Mouse (Mus musculus): ENCODE results near the gene Ntng1.
"Not testable (repeated sequence)": the region's sequence is repeated elsewhere in the genome, so short reads cannot be mapped to it uniquely, and the experiment has no call there.

The Ntng1 gene

DNA sequence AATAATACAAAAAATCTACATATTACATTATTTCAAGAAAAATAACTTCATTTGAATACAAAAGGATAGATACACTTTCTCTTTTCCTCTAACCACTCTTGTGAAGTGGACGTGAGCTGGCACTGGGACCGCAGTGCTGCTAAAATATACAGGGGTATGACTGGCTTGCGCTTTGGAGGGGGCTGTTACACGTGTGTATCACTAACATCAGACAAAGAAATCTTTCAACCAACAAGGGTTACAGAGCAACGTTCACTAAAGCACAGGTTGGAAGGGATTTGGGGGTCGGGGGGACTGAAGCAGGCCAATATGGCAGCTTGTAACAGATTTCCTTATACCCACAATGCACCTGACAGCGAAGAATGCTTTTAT is 361.9 kb downstream of the Ntng1 start:
- no peak for DNase-seq (ENCODE audit: low spot score)

DNA sequence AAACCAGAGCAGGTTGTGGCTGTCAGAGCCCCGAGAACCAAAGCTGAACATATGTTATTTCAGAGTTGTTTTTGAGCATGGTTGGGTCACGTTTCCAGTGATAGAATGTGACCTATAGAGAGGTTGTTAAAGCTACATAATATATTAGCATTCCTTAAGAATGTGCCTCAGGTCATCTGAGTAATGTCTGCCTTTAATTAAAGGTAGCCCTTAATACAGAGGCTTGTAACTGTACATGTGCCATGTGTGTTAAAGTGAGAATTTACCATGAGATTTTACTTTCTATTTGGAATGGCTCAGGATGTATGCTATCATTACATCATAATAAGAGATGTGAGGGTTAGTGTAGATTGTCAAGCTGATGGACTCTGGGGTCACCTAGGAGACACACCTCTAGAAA is 368.6 kb downstream of the Ntng1 start:
- no peak for DNase-seq (ENCODE audit: low spot score)

DNA sequence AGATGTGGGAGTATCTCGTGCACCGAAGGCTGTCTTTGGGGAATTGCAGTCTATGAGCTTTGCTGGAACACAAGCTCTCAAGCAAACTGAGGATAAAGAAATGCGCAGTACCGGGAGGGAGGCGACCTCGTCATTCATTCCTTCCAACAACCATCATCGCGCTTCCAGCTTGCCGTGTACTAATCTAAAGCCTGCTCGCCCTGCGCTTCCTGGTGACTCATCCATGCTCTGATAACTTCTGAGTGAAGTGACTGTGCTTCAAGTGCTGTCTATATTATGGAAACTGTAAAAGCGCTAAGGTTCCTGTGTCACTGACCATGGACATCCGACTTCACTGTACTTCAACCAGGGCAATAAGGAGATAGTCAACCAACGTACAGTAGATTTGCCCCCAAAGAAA is 371.7 kb downstream of the Ntng1 start:
- no peak for DNase-seq (ENCODE audit: low spot score)

DNA sequence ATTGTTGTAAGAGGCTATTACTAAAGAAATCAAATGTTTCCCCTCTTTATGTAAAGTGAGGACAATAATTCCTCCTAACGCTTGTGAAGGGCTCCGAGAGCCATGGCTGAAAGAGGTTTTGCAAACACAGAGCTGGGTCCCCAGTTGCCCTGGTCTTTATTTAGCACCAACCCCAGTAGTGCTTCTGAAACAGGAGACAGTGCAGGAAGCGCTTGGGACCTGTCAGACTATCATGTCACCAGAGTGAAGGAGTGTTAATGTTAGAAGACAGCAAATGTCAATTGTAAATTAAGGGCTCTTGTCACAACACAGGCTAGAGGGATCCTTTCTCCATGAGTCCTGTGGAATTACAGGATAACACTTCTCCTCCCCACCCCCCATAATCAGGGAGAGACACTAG is 376.9 kb downstream of the Ntng1 start:
- no peak for DNase-seq (ENCODE audit: low spot score)

DNA sequence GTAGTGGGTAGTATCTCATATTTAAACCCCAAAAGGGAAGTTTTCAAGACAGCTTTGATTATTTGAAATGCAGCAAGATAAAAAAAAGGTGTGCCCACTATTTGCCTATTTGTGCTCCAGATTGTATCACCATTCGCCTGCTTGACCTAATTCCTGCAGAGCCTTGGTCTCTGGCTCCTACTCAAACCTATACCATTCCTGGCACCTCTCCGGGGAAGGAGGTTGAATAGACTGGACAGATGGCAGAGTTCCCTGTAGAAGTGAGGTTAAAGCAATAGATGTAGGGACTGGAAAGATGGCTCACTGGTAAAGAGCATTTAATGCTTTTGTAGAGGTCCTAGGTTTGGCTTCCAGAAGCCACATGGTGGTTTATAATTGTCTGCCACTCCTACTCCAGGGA is 378.2 kb downstream of the Ntng1 start:
- DNase-seq (ENCODE audit: low spot score), result no peak

DNA sequence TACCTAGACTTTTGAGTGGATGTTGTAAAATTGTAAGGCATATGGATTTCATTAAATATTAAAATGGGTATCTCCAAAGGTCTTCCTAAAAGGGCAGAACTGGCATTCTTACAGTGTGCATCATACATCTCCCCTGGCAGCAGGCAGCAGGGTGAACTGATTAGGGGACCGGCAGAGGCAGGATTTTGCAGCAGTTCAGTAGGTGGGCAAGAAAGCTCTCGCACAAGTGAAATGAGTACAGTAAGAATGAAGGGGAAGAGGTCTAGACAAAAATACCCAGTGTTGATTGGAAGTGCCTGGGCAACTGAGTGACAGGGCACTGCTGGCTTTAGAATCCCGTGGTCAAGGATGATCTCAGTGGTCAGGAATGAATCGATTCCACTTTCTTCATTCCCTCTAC is 378.7 kb downstream of the Ntng1 start:
- DNase-seq (ENCODE audit: low spot score), result no peak

DNA sequence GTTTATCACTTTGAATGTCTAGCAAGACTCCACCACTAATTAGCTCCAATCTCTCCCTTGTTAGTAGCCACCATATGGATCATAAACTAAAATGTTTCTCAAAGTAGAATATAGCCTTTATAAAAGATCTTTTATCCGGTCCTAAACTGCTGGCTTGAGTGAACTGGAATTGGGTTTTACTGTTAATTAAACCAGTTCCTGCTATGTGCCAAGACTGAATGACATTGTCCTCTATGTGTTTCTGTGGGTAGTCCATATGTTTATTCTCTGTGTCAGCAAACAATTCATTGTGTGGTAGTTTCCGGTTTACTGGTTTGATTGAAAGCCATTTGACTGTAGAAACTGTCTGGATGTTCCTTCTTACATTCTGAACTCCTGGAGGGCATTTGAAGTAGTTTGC is 387.4 kb downstream of the Ntng1 start:
- no peak for DNase-seq (ENCODE audit: low spot score)

DNA sequence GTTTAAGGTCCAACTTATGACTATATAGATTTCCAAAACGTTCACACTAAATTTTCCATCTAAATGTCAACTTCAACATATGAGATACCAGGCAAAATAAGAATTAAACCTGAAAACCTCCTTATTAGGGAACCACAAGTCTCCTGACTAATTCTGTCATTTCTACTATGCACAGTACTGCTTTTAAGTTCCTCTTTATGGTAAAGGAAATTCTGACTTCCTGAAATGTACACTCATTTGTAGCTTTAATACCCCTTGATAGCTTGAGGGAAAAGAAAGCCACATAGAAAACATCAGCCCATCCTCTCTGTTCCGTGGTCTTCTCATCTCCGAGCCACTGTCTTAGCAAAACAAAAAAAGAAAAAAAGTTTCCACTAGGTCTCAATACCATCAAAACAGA is 396.2 kb downstream of the Ntng1 start:
- not testable (repeated sequence) for DNase-seq (ENCODE audit: low spot score)

DNA sequence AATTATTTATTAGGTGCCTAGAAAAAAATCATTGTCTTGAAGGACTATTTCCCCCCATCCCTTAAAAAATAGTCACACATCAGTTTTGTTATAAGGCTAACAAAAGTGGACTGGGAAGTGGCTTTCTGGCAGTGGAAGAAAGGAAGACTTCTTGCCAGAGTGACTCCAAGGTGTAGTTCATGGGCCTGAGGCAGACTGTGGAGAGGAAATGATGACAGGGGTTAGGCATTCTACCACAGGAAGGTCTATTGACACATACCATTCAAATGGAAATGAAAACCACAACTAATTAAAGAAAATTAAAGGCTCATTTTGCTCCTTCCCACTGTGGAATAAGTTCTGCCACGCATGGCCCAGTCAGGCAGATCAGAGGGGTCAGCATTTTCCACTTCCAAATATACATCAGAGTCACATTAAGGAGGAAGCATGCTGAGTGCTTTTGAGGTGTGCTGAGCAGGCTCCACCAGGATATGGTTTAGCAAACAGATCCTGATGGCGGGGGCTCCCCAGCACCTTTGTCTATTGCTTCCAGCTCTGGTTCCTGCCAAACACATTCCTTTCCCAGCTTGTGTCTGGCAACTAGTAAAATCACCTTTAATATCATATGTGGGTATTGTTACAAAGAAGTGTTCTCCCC is 403.2 kb downstream of the Ntng1 start:
- DNase-seq (ENCODE audit: low spot score), result no peak

DNA sequence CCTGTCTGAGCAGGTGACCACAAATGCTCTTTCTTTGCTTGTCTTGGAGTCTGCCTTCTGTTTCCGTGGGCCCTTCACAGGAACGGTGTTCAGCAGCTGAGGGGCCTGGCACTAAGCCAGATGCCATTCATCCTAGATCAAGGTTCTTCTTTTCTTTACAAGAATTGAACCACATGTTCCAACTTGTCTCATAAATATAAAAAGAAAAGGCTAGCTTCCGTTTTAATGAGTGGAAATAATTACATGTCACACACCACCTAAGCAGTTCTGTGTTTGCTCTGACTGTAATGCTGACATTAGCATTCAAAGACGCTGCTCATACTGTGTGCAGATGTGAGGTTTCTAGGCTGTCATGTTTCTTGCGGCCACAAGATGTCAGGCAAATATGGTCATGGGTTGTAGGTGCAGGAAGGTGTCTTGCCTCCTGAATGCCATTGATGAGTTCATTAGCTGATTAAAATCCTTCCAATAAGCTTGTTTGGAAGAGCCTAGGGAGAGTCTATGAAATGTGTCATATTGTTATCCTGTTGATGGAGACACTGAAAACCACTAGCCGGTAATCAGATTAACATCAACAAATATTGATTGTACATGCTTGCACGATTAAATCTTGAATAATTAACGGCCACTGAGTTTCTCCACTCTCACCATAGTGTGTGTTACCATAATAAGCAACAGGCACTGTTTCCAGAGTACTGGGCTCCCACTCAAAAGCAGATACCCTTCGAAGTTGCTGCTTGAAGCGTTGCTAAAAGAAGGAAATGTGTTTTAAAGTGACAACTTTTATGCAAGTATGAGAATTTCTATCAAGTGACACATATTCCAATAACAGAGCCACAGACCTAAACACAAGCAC is 411.3 kb downstream of the Ntng1 start:
- peak; percentile 61 for DNase-seq (ENCODE audit: low spot score)

DNA sequence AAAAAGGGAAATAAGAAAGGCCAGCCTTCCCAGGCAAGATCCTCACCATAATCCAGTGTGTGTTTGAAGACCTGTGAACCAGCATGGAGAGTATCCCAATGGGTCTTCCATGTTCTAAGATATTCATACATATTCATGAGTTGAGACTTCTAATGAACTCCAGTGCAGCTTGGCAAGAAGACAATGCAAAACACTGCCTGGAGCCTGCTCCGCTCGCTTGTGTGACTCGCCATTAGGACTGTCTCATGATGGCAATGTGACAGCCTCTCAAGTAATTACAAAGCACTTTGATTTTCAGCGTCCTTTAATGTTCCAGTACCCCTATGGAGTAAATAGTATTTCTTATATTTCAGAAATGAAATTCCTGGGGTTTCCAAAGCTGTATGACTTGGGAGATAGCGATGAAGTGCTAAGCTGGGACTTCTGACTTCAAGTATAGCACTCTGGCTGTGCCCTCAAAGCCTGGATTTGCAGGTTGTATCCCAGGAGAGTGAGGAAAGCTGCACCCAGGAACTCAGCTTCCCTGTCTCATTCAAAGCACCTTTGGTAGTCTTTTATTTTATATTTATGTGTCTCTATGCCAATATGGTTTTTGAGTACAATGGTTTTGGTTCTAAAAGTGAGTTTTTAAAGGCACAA is 412.1 kb downstream of the Ntng1 start:
- no peak for DNase-seq (ENCODE audit: low spot score)

All from embryo, embryonic 10.5 days (tissue).